Mouse (Mus musculus): ENCODE data around the gene Tex46. TPM values are rescaled to one million over a fixed set of nuclear protein-coding genes. Genes with fewer than 3 reads are reported as not detected.

Gene Tex46
- polyA plus RNA-seq, 1 experiment, result not detected

- 0% methylated on average over 1 of the region's 1 CpGs for WGBS
- no peaks in the 10 kb centered on the region for H3K4me1 ChIP-seq (ENCODE audit: control insufficient read depth, insufficient read depth, low read length)
Observed at GRCm38 (mm10) chr4:136621336-136621735, 11.1 kb downstream of the Tex46 start.

GRCm38 (mm10) chr4:136621956-136622355, 11.7 kb downstream of the Tex46 start:
- WGBS, result 52% methylated on average over 5 of the region's 5 CpGs
- no peak for TF ChIP-seq POLR2A (IDR thresholded peaks at IDR 0.05; ENCODE audit: insufficient read depth, low read depth, low read length)
- TF ChIP-seq CTCF (IDR thresholded peaks at IDR 0.05; ENCODE audit: insufficient read depth, low read depth, low read length), result no peak
- no peak overlapping the region for H3K27ac ChIP-seq (ENCODE audit: insufficient read depth, low read depth, low read length)
- H3K4me3 ChIP-seq (ENCODE audit: insufficient read depth, low read depth, low read length), result no peak overlapping the region
- no peaks in the 10 kb centered on the region for H3K4me1 ChIP-seq (ENCODE audit: control insufficient read depth, insufficient read depth, low read length)

More at GRCm38 (mm10) chr4:136621336-136621735, 11.1 kb downstream of the Tex46 start:
- no peak for TF ChIP-seq CTCF (IDR thresholded peaks at IDR 0.05; ENCODE audit: insufficient read depth, low read depth, low read length)
- TF ChIP-seq POLR2A (IDR thresholded peaks at IDR 0.05; ENCODE audit: insufficient read depth, low read depth, low read length), result no peak
- Histone ChIP-seq H3K27ac (ENCODE audit: insufficient read depth, low read depth, low read length) (no peak overlapping the region), H3K4me3 (ENCODE audit: insufficient read depth, low read depth, low read length) (no peak overlapping the region)

DNA sequence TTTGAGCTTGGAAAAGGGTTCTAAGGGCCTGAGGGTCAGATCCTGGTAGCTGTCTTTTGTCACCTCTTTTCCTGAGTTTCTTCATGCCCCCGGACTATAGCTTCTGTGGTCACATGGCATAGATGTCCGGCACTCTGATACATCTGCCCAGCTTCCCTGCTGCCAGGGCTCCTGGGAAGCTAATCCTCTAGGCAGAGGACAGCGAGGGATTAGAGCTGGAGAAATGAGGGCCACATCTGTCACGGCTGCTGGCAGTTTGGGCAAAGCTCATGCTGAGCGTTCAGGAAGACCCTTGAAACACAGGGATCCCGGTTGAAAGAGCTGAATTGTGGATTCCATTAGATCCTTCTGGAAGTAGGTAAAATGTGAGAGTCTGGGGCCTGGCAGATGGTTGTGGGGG, 12.2 kb downstream of the Tex46 start, which contains the start of gene Lactbl1:
Gene Lactbl1, plus strand, starts transcription at position 234 of the 400 bp plus-strand sequence.
- H3K4me3 ChIP-seq (ENCODE audit: insufficient read depth, low read depth, low read length), result no peak within 1 kb of the TSS

GRCm38 (mm10) chr4:136626590-136626989, 16.4 kb downstream of the Tex46 start:
- Histone ChIP-seq H3K27ac (ENCODE audit: insufficient read depth, low read depth, low read length) (no peak overlapping the region), H3K4me1 (ENCODE audit: control insufficient read depth, insufficient read depth, low read length) (peaks cover 3% of the 10 kb centered on the region; the same call in 1 of the 2 replicates), H3K4me3 (ENCODE audit: insufficient read depth, low read depth, low read length) (no peak overlapping the region)
- TF ChIP-seq CTCF (IDR thresholded peaks at IDR 0.05; ENCODE audit: insufficient read depth, low read depth, low read length) (no peak), POLR2A (IDR thresholded peaks at IDR 0.05; ENCODE audit: insufficient read depth, low read depth, low read length) (no peak)
- 81% methylated on average over 6 of the region's 6 CpGs for WGBS

More for the DNA sequence above, 12.2 kb downstream of the Tex46 start, which contains the start of gene Lactbl1:
- TF ChIP-seq CTCF (IDR thresholded peaks at IDR 0.05; ENCODE audit: insufficient read depth, low read depth, low read length) (no peak), POLR2A (IDR thresholded peaks at IDR 0.05; ENCODE audit: insufficient read depth, low read depth, low read length) (no peak)
- WGBS, result 54% methylated on average over 6 of the region's 6 CpGs
- no peak within 1 kb of the TSS for H3K27ac ChIP-seq (ENCODE audit: insufficient read depth, low read depth, low read length)
- H3K4me1 ChIP-seq (ENCODE audit: control insufficient read depth, insufficient read depth, low read length), result no peaks in the 10 kb centered on the region

DNA sequence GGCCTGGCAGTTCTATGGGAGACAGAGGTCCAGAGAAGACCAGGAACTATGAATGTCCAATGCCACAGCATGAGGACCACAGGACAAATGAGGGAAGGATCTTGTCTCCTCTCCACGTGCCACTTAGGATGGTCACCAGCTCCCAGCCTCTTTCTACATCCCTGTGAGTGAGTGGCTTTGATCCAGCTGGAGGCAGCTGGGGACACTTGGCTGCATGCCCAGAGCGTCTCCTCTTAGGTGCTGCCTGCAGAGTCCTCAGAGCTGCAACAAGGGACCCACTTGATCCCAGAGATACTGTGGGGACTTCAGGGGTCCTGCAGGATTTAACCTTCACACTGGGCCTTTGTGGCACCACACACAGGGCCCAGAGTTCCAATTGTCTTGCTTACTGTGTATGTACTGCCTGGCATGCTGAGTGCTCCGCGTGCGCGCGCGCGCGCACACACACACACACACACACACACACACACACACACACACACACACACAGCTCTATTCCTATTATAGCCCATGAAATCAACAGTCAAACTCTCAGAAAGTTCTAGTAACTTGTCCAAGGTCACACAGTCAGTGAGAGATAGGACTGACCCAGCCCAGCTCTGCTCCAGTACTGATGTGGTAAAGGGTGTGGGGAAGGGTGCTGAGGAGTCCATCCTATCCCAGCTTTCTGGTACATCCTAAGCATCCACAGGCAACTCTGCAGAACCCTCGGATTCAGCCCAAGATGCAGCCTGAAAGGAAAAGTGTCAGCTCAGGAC, 21.2 kb downstream of the Tex46 start:
- TF ChIP-seq CTCF (IDR thresholded peaks at IDR 0.05; ENCODE audit: insufficient read depth, low read depth, low read length) (no peak), POLR2A (IDR thresholded peaks at IDR 0.05; ENCODE audit: insufficient read depth, low read depth, low read length) (no peak)
- no peak overlapping the region for H3K4me3 ChIP-seq (ENCODE audit: insufficient read depth, low read depth, low read length)
- H3K27ac ChIP-seq (ENCODE audit: insufficient read depth, low read depth, low read length), result no peak overlapping the region
- WGBS, result 81% methylated on average over 11 of the region's 11 CpGs
- peaks cover 3% of the 10 kb centered on the region; the same call in 1 of the 2 replicates for H3K4me1 ChIP-seq (ENCODE audit: control insufficient read depth, insufficient read depth, low read length)

GRCm38 (mm10) chr4:136635995-136636394, 25.8 kb downstream of the Tex46 start:
- H3K27ac ChIP-seq (ENCODE audit: insufficient read depth, low read depth, low read length), result no peak overlapping the region
- H3K4me1 ChIP-seq (ENCODE audit: control insufficient read depth, insufficient read depth, low read length), result peaks cover 14% of the 10 kb centered on the region
- no peak overlapping the region for H3K4me3 ChIP-seq (ENCODE audit: insufficient read depth, low read depth, low read length)
- TF ChIP-seq CTCF (IDR thresholded peaks at IDR 0.05; ENCODE audit: insufficient read depth, low read depth, low read length) (no peak), POLR2A (IDR thresholded peaks at IDR 0.05; ENCODE audit: insufficient read depth, low read depth, low read length) (no peak)

- H3K4me3 ChIP-seq (ENCODE audit: insufficient read depth, low read depth, low read length), result no peak overlapping the region
- H3K4me1 ChIP-seq (ENCODE audit: control insufficient read depth, insufficient read depth, low read length), result peaks cover 11% of the 10 kb centered on the region
- WGBS, result 79% methylated on average over 5 of the region's 5 CpGs
- H3K27ac ChIP-seq (ENCODE audit: insufficient read depth, low read depth, low read length), result no peak overlapping the region
- TF ChIP-seq CTCF (IDR thresholded peaks at IDR 0.05; ENCODE audit: insufficient read depth, low read depth, low read length) (no peak), POLR2A (IDR thresholded peaks at IDR 0.05; ENCODE audit: insufficient read depth, low read depth, low read length) (no peak)
Observed at GRCm38 (mm10) chr4:136636511-136636910, 26.3 kb downstream of the Tex46 start.

GRCm38 (mm10) chr4:136636983-136637562, 26.8 kb downstream of the Tex46 start:
- H3K27ac ChIP-seq (ENCODE audit: insufficient read depth, low read depth, low read length), result no peak overlapping the region
- TF ChIP-seq POLR2A (IDR thresholded peaks at IDR 0.05; ENCODE audit: insufficient read depth, low read depth, low read length) (no peak), CTCF (IDR thresholded peaks at IDR 0.05; ENCODE audit: insufficient read depth, low read depth, low read length) (no peak)
- peaks cover 11% of the 10 kb centered on the region for H3K4me1 ChIP-seq (ENCODE audit: control insufficient read depth, insufficient read depth, low read length)
- H3K4me3 ChIP-seq (ENCODE audit: insufficient read depth, low read depth, low read length), result peak overlapping the region; percentile 53
- 15% methylated on average over 37 of the region's 37 CpGs for WGBS

DNA sequence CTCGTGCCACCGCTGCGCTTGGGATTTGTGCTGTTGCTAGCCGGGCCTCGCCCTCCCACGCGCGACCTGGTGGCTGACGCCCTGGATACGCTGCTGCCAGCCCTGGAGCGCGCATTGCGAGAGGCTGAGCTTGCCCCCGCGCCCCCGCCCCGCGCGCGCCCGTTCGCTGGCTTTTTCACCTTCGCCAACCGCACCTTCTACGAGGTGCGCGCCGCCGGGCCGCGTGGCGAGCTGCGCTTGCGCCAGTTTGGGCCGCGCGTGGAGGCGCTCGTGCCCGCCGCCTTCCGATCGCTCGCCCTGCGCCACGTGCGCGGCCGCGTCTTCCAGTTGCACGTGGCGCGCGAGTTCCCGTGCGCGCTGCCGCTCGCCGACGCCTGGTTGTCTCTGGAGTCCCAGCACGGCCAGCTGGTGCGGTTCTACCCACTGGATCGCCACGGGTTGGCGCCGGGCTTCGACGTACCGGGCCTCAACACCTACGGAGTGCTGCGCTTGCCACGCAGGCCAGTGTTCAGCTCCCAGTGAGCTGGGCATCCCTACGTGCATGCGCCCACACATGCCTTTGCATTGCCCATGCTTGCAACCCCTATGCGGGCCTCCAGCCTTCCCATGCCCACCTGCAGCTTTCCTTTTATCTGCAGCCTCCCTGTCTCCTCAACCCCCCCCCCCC, 27.5 kb downstream of the Tex46 start:
- Histone ChIP-seq H3K27ac (ENCODE audit: insufficient read depth, low read depth, low read length) (no peak overlapping the region), H3K4me3 (ENCODE audit: insufficient read depth, low read depth, low read length) (peak overlapping the region; percentile 53), H3K4me1 (ENCODE audit: control insufficient read depth, insufficient read depth, low read length) (peaks cover 11% of the 10 kb centered on the region)
- WGBS, result 4% methylated on average over 76 of the region's 76 CpGs
- no peak for TF ChIP-seq POLR2A (IDR thresholded peaks at IDR 0.05; ENCODE audit: insufficient read depth, low read depth, low read length)
- no peak for TF ChIP-seq CTCF (IDR thresholded peaks at IDR 0.05; ENCODE audit: insufficient read depth, low read depth, low read length)

Measured in olfactory bulb, adult 2 months (tissue).